Mouse (Mus musculus) lung, postnatal 10 days (tissue): ENCODE results near the gene Tmem86b.

Experiments used
- DNase-seq: peaks from one replicate; pipeline ENCODE4 v3.0.0; 2021

The Tmem86b gene

GRCm38 (mm10) chr7:4631031-4631430 is at the start of gene Tmem86b:
TSS of gene Tmem86b (minus strand) at chr7:4631422.
- no peak for DNase-seq

- no peak for DNase-seq
These were observed 44.0 kb upstream of the Tmem86b start for GRCm38 (mm10) chr7:4675200-4675599.

GRCm38 (mm10) chr7:4674114-4674731 is 43.0 kb upstream of the Tmem86b start:
- no peak for DNase-seq

- DNase-seq = peak; percentile 32
These were observed 40.7 kb upstream of the Tmem86b start for GRCm38 (mm10) chr7:4671956-4672355.

- no peak for DNase-seq
These were observed 39.5 kb upstream of the Tmem86b start for GRCm38 (mm10) chr7:4670655-4671255.

- DNase-seq = no peak
These were observed 37.9 kb upstream of the Tmem86b start for GRCm38 (mm10) chr7:4669156-4669555.

- DNase-seq = no peak
These were observed 37.3 kb upstream of the Tmem86b start for GRCm38 (mm10) chr7:4668506-4668905.

- DNase-seq = no peak
These were observed 35.6 kb upstream of the Tmem86b start for GRCm38 (mm10) chr7:4666871-4667270.

GRCm38 (mm10) chr7:4663742-4664141 is 32.5 kb upstream of the Tmem86b start:
- DNase-seq = no peak

- DNase-seq = no peak
These were observed 32.0 kb upstream of the Tmem86b start for GRCm38 (mm10) chr7:4663179-4663578.

GRCm38 (mm10) chr7:4659911-4660443 is 28.8 kb upstream of the Tmem86b start:
- DNase-seq = no peak

- DNase-seq = peak; percentile 98
These were observed 27.8 kb upstream of the Tmem86b start, which contains the start of gene Ppp6r1 for GRCm38 (mm10) chr7:4658912-4659551. TSS of gene Ppp6r1 (minus strand) at chr7:4659019.

GRCm38 (mm10) chr7:4658128-4658907 is 27.1 kb upstream of the Tmem86b start:
- no peak for DNase-seq

- no peak for DNase-seq
These were observed 26.4 kb upstream of the Tmem86b start for GRCm38 (mm10) chr7:4657521-4658127.

GRCm38 (mm10) chr7:4656818-4657217 is 25.6 kb upstream of the Tmem86b start:
- DNase-seq = no peak

- DNase-seq = no peak
These were observed 24.7 kb upstream of the Tmem86b start for GRCm38 (mm10) chr7:4655916-4656315.

- DNase-seq = no peak
These were observed 24.2 kb upstream of the Tmem86b start for GRCm38 (mm10) chr7:4655393-4655792.

- no peak for DNase-seq
These were observed 23.0 kb upstream of the Tmem86b start for GRCm38 (mm10) chr7:4654221-4654620.

- peak; percentile 42 for DNase-seq
These were observed 22.6 kb upstream of the Tmem86b start for GRCm38 (mm10) chr7:4653780-4654179.

GRCm38 (mm10) chr7:4653351-4653750 is 22.1 kb upstream of the Tmem86b start:
- DNase-seq = no peak

- no peak for DNase-seq
These were observed 21.5 kb upstream of the Tmem86b start for GRCm38 (mm10) chr7:4652726-4653125.

- DNase-seq = no peak
These were observed 20.4 kb upstream of the Tmem86b start for GRCm38 (mm10) chr7:4651581-4651980.

GRCm38 (mm10) chr7:4647992-4648391 is 16.8 kb upstream of the Tmem86b start:
- DNase-seq = no peak
